Mouse (Mus musculus) heart, adult 9 months (tissue): Measurements from ENCODE around the gene Prss40.
A peak's percentile ranks its signal among the peaks of the same experiment; 100 is the strongest.

Experiments used
- DNase-seq, 2 experiments: peaks; one replicate each; pipeline ENCODE4 v3.0.0; 2022; ENCODE audit warnings: low spot score in 2 of 2

The Prss40 gene

DNA sequence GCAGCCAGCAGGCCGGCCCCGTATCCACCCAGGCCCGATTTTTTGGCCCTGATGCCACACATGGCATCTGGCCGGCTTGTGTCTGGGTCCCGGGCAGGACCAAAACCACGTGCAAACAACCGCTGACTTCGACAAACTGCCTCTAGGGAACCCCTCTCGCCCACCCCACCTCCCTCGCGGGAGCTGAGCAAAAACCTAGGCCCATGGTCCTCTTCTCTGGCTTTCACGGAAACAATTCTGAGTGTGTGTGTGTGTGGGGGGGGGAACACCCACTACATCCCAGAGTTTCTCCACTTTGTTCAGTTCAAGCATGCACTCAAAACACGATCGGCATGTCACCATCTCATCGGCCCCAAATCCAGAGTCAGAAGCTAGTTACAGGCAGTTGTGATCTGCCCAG lies at the start of gene Prss40:
Gene Prss40, minus strand, starts transcription at position 101 of the 400 bp plus-strand sequence.
- DNase-seq: no peak

DNA sequence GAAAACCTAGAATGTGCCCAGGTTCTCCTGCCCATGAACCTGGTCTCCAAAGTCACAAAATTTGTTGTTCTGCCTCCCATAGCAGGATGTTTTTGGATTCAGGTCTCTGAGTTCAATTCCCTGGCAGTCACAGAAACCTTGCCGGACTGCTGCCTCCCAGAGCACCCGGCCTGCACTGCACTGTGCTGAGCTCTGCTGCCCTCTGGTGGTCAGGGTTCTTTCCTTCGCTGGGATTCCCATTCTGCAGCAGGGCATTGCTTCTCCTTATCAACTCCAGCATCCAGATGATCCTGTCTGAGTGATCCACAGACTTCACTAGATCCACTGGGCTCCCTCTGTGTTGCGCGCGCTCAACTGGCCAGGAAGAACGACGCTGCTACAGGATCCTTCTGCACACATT lies 41.6 kb upstream of the Prss40 start:
- peak; percentile 6 to 8 for DNase-seq

DNA sequence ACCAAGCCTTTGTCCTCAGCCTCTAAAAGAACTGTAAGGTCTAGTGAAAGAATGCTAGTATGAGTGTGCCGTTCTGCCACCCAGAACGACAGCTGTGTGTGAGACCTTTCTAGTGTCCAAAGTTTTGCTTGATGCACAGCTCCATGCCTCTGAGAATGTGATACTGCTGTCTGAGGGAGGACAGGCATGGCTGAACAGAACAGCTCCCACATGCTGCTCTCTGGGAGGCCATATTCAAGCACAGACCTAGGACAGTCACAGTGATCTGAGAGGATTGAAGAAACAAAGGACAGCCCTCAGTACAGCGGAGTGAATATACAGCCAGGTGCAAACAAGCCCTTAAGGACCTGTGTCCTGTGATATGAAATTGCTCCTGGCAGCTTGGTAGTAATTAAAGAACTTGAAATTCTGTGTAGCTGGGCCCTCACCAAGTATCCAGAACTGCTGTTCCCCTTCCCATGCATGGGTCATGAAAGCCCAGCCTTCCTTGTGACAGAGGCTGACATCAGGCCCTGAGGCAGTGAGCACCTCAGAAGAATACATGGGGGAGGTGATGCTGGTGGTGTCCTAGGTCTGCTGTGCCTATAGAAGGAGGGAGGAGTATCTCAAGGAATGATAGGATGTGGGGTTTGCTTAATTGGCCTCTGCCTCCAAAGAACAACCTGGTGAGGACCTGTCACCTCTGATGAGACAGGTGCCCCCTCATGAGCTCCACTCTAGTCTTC lies 40.7 kb upstream of the Prss40 start:
- no peak for DNase-seq

DNA sequence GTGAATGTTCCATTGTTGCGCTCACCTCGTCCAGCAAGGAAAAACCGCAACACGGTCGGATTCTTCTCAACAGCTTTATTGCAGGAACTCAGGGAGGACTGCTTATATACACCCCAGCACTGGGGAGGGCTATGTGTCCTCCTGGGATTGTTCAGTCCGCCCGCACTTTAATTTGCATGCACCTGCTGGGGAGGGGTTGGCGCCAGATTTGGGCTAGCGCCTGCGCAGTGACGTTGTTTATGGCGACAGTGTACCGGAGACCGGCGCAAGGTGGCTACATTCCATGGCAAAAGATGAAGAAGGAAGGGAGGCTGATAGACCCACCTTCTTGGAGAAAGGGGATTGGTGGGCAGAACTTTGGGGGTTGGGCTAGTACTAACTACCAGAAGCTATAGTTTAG lies 39.3 kb upstream of the Prss40 start:
- DNase-seq: no peak

DNA sequence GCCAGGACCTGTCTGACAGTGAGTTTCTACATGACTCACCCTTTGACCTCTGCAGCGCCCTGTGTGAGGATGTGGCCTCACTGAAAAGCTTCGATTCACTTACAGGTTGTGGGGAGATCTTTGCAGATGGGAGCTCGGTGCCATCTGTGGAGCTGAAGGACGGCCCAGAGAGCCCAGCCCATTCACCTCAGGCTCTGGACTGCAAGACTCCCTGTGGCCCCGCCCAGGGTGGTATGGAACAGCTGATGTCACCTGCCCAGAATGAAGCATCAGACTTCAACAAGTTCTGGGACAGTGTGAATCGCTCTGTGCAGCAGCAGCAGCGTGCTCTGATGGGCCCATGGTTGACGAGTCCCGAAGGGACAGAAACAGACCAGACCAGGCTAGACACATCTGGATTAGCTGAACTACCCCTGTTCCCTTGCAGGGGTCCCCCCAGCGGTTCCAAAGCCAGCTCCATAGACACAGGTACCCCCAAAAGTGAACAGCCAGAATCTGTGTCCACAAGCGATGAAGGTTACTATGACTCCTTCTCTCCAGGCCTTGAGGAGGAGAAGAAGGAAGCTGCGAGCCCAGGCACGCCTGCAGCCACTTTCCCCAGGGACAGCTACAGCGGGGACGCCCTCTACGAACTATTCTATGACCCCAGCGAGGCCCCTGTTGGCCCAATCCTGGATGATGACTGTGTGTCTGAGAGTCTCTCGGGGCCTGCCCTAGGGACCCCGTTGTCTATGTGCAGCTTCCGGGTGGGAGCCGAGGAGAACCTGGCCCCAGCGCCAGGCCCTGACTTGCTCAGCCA lies 26.8 kb upstream of the Prss40 start:
- DNase-seq: no peak

DNA sequence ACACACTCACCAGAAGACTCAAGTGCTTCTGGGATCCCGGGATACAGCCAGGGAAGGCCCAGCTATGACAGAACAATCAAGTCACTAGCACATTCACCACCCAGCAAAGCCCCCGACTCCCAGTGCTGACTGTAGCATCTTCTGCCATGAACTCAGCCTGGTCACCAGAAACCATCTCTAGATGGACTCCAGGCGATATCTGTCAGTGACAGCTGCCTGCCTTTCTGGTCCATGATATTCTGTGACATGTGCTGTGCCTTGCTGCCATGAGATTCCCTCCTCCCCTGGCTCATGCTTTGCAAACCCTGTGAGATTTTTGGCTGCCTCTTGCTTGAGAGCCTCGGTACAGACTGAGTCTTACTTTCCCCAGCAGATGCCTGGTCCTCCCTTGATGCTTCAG lies 24.0 kb upstream of the Prss40 start:
- DNase-seq: no peak

DNA sequence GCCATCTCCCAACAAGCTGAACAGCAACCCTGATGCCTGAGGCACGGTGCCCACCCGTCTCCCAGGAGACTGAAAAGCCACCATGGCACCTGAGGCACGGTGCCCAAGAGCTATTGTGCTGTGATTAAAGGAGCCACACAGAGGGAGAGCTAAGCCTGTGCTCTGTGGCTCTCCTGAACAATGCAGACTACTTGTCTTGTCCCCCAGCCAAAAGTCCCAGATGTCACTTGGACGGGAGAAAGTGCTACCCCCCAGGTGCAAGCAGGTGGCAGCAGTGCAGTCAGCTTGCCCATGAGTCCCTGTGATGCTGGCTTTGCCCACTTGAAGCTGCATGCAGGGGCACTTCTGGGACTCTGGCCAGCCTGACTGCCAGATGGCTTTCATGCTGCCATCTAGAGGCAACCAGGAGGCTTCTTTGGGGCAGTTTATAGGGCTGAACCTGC lies 23.1 kb upstream of the Prss40 start:
- DNase-seq: no peak

DNA sequence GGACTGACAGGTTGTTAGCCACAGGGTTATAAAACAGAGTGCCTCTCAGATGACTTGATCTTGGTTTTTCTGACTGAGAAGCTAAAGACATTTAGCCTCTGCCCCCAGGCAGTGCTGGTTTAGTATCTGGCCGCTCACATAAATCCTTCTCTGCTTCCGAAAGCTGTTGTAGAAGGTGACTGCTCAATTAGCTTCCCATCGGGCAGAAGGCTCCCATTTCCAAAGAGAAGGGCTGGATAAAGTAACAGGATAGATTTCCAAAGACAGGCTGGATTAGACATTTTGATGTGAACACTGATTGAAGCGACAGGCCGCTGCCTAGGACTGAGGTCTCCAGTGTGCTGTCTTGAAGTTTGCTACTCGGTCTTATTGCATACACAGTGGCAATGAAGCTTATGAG lies 21.5 kb upstream of the Prss40 start:
- no peak for DNase-seq

DNA sequence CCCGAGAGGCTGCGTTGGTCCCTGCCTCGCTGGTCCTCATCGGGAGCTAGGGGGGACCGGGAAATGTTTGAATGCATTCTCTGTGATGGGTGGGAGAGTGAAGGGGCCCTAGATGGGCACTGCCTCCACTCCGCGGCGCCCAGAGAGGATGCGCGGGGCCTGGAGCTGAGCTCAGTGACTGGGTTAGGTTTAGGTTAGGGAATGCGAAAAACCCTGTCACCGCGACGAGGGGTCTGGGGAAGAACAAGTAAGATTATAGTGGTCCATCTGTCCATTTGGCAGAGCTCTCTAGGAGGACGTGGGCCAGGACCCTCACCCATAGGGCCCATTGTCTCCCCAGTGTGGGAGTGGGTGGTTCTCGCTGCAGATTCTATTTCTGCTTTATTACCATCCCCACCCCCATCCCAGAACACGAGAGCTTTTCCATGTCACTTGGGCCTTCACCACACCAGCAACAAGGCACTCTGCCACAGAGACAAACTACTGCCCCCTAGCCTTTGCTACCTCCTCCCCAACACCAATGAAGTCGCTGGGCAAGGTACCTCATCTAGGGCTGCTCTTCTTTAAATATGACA lies 19.1 kb upstream of the Prss40 start:
- DNase-seq: no peak

DNA sequence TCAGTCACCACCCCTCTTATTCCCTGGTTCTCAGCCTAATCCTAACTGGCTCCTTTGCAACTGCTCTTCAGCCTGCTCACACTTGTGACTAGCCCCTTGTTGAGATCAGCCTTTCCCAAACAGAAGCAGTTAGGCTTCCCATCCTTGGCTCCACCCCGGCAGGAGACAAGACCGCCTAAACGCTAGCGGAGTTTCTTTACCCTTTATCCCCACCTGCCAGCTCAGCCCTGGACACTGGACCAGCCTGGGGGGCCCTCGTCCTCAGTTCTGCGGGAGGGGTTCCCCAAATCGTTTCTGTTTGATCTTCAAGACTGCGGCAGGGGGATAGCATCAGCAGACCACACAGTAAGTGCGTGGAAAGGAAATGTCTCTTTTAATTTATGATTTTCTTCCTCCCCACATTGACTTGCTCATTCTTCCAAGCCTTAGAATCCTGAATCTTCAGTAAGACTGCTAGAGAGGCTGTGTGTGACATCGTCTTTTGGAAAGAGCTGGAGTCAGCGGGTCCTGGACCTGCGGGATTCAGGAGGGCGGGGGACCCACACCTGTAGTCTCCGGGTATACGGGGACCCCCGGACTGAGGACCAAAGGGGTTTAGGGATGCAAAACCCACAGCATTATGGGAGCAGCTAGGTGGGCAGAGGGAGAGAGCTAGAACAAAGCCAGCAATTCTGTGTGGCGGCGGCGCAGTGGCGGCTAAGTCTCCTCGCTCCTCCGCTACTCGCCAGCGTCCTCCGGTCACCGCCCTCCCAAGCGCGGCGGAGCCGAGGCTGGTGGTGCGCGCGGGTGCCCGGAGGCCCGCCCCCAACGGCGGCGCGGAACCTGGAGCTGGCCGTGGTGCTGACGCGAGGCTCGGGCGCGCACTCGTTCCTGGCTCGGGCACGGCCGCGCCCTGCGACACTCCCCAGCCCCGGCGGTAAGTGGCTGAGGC lies 18.4 kb upstream of the Prss40 start, which contains the start of gene Amer3:
Gene Amer3, plus strand, starts transcription at position 807 of the 931 bp plus-strand sequence.
- peak in 1 of 2 experiments; percentile 8 for DNase-seq

DNA sequence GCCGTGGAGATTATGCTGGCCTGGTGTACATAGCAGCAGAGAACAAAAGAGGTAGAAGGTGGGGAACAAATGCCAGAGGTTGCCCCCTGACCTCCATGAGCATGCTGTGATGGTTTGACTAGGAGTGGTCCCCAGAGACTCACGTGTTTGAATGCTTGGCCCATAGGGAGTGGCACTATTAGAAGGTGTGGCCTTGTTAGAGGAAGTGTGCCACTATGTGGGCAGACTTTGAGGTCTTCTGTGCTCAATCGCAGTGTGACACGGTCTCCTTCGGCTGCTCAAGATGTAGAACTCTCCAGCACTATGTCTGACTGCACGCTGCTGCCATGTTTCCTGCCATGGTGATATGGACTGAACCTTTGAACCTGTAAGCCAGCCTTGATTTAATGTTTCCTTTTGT lies 12.5 kb upstream of the Prss40 start:
- no peak for DNase-seq

DNA sequence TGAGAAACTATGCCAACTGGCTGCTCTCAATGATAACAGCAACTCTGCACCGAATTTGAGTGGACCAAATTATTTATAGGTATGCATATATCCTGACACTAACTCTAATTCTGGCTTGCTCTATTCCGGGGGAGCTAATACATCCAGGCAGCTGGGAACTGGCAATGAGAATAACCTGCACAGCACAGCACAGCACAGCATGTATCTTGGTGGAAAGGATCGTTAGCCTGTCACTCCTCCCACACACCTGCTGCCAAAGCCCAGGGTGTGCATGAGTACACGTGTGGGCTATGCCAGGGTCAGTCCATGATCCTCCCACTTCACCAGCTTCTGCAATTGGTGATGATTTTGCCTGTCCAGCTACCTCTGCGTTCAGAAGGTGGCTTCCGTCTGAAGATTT lies 10.7 kb upstream of the Prss40 start:
- DNase-seq: no peak

DNA sequence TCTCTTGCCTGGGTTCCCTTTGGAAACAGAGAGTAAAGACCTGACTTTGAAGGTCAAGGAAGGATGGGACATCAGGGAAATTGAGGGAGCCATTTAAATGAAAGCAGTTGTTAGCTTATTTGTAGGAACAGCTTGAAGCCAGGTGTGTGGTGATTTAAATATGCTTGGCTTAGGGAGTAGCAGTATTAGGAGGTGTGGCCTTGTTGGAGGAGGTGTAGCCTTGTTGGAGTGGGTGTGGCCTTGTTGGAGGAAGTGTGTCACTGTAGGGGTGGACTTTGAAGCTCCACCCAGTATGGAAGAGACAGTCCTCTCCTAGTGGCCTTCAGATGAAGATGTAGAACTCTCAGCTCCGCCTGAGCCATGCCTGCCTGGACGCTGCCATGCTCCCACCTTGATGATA lies 9.1 kb upstream of the Prss40 start:
- DNase-seq: no peak

DNA sequence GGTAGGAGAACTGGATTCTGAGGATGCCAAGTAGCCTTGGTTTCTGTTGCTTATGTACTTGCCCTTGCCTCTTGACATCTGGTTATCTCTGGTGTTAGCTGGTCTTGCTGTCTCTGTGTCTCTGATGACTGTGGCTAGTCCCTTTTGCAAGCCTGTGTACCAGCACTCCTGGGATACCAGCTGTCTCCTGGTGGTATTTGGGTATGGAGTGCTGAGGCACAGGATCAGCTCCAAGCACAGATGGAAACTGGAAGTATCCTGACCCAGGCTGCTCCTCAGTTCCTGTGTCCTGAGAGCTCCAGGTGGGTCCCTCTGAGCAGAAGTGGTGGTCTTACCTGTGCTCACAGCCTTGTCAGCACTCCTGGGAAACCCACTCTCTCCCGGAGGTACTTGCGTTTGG lies 7.4 kb upstream of the Prss40 start:
- DNase-seq: no peak

DNA sequence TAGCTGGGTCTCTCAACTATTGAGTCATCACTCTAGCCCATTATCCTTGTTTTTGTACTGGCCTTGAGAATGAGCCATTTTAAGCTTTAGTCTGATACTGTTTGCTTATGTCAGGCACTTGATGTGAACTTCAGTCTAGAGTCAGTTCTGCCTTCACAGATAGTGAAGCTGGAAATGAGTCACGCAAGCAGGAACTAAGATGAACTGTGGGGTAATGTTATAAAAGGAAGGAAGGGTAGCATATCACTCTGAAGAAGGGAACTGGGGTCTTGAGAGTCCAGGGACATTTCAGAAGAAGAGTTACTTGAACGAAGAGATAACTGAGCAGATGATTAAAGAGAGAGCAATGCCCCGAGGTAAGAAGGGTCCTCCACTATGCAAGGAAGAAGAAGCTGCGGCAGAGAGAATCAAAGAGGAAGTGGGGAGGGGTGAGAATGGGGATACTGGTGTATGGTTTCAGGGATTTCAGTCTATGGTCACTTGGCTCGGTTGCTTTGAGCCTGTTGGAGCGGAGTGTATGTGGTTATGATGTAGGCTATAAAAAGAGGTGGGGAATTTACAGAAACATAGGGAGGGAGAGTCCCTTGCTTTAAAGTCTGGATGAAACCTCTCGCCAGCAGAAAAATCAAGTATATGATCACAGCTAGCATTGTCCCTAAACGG lies 3.8 kb upstream of the Prss40 start:
- no peak for DNase-seq

DNA sequence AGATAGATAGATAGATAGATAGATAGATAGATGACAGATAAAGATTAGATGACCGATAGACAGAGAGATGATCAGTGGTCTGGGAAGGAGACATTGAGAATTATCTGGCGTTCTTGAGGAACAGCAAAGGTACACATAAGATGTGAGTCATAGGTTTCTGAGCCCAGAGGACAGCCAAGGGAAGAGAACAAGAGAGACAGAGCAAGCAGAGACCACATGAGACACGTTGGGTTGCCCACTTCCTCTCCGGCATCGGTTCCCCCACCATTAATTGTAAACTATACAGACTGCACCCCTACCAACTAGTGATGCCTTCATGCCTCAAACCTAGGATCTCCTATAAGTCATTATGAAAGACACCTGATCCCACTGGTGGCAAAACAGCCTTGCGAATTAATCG lies 6.5 kb downstream of the Prss40 start:
- no peak for DNase-seq

DNA sequence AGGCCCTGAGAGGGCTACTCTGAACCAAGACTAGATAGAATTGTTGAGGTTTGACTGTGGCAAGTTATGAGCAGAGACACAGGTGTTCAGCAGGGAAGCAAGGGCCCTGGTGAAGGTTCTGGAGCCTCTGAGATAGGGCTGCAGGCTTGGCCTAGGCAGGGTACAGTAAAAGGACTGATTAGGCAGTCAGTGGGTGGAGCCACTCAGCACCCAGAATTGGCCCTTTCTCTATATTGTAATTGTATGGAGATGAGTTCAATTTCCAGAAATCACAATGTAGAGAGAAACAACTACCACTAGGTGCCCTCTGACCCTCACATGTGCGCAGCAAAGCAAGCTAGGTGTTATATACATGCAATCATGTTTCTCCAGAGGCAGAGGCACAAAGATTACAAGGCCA lies 7.1 kb downstream of the Prss40 start:
- DNase-seq: no peak

DNA sequence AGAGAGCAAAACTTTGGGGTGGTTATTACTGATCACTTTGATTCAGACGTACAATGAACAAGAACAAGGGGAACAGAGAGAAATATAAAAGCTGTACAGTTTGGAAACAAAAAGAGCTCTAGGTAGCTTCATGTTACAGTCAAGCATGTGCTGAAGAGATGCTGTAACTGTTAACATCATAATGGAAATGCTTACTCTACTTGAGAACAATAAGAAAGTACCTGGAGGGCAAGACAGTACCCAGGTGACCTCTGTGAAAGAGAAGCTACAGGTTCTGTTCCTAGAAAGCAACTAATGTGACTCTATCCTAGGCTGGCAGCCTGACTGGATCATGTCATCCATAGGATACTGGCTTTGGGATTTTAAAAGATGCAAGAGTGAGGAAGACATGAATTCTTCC lies 13.7 kb downstream of the Prss40 start:
- DNase-seq: no peak

DNA sequence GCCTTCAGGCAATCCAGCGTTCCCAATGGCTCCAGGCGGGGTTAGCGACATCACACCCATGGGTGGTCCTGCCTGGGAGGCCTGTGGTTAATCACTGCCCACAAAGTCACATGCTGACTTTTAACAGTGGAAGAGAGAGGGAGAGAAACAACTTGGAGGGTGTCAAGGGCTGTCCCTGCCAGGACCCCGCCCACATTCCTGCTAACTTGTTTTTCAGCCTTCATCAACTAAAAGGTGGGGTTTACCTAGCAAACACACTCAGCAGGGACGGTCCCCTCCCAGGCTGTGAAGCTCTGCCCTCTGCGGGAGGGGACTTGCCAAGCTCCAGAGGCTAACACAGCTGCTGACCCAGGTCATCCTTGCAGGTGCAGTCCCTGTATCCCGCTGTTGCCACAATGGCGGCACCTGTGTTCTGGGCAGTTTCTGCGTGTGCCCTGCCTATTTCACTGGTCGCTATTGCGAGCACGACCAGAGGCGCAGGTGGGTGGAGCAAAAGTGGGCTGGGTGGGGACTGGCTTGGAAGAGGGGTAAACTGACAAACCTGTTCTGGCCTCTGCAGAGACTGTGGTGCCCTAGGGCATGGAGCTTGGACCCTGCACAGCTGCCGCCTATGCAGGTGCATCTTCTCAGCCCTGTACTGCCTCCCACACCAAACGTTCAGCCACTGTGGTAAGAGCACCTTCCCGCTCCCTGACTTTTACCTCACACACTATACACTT lies 23.8 kb downstream of the Prss40 start:
- no peak for DNase-seq

DNA sequence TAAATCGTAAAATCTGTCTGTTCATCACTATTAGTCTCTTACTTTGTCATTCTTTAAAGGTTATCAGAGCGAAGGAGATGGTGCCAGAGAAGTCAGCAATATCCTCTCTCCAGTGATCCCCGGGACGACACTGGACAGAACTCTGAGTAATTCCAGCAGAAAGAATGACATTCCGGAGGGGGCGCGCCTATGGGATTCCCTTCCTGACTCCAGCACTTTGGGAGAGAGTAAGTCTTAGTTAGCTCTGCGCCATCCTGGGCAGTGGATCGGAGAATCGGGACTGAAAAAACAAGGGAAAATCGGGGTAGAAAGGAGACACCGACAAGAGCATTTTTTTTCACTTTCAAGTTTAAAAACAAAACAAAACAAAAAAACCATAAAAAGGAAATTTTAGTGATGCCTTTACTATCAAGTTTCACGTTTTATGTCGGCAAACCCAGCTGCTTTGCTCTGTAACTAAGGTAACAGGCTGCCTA lies 24.4 kb downstream of the Prss40 start:
- no peak for DNase-seq
